Mouse (Mus musculus) forebrain, embryonic 14.5 days (tissue): ENCODE data around the gene Slc2a3. TPM values are rescaled to one million over a fixed set of nuclear protein-coding genes. Genes with fewer than 3 reads are reported as not detected.

Source experiments
- ATAC-seq: fragments of 200-750 bp; cut with Nextera tagmentation; 2 replicates; pipeline ENCODE4 v1.8.0; 2017; ENCODE audit warnings: mild to moderate bottlenecking, moderate library complexity
- DNase-seq: peaks from one replicate; pipeline ENCODE4 v3.0.0-alpha.2; 2015; ENCODE audit warnings: low spot score
- H3K27ac ChIP-seq: fragments of 300-500 bp; sonication (generic); 2 replicates; pipeline ENCODE4 v1.5.1; 2014; ENCODE audit warnings: low read depth, mild to moderate bottlenecking, control low read depth, low read length, moderate library complexity
- H3K27me3 ChIP-seq: fragments of 300-500 bp; sonication (generic); replicated peaks from 2 replicates; pipeline ENCODE4 v1.6.1; 2014; ENCODE audit warnings: low read length, control low read depth, mixed read lengths; ENCODE audit not compliant: control insufficient read depth, insufficient read depth
- H3K36me3 ChIP-seq: fragments of 300-500 bp; sonication (generic); 2 replicates; pipeline ENCODE4 v1.6.1; 2014; ENCODE audit warnings: low read length, control low read depth; ENCODE audit not compliant: control insufficient read depth, insufficient read depth
- H3K4me1 ChIP-seq: fragments of 300-500 bp; sonication (generic); 2 replicates; pipeline ENCODE4 v1.6.1; 2014; ENCODE audit warnings: antibody characterized with exemption, low read length, control low read depth; ENCODE audit not compliant: control insufficient read depth, insufficient read depth
- H3K4me2 ChIP-seq: fragments of 300-500 bp; sonication (generic); 2 replicates; pipeline ENCODE4 v1.6.1; 2014; ENCODE audit warnings: mild to moderate bottlenecking, control low read depth, low read length
- H3K4me3 ChIP-seq: fragments of 300-500 bp; sonication (generic); 2 replicates; pipeline ENCODE4 v1.5.1; 2014; ENCODE audit warnings: low read depth, low read length, control low read depth
- H3K9ac ChIP-seq: fragments of 300-500 bp; sonication (generic); 2 replicates; pipeline ENCODE4 v1.6.1; 2014; ENCODE audit warnings: mild to moderate bottlenecking, low read length, control low read depth, moderate library complexity
- H3K9me3 ChIP-seq: fragments of 300-500 bp; sonication (generic); replicated peaks from 2 replicates; pipeline ENCODE4 v1.6.1; 2016; ENCODE audit warnings: low read length, control low read depth, mixed read lengths; ENCODE audit not compliant: control insufficient read depth
- WGBS: fragments of 180-500 bp; shearing (Covaris S2); extraction: QIAGEN DNeasy Blood & Tissue Kit; methylation state at CpG from one replicate; pipeline ENCODE4 v1.1.7; 2014; 5-methylcytosine and 5-hydroxymethylcytosine counted together
- polyA plus RNA-seq: library from polyadenylated mRNA; unstranded; fragments of >200 nt; fragmentation: Nextera tagmentation; extraction: Ambion mirVana; gene quantifications from 2 replicates; pipeline ENCODE4 v1.2.1, GENCODE M21; 2014

Slc2a3 gene
- polyA plus RNA-seq, 1 experiment from 2014 or later = 15.6 TPM

DNA sequence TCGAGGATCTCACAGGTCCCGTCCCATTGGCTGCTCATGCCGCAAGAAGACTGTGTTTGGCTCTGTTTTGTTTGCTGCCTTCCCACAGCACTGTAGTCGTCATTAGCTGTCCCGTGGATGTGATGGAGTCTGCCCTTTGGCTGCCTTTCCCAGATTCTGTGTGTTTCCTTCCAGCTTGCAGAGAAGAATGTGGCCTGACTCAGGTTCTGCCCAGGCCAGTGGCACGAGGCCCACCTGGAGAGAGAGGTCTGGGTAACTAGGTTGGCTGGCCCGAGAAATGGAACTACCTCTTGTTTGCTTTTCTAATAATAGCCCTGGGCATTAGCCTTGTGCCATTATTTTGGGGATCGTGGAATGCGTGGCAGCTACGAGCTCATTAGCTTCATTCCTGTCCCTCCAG lies 22.6 kb upstream of the Slc2a3 start:
- Histone ChIP-seq H3K4me3 (no peak overlapping the region), H3K9me3 (no peaks in the 10 kb centered on the region), H3K27me3 (no peaks in the 10 kb centered on the region), H3K4me2 (no peak overlapping the region), H3K9ac (no peak overlapping the region), H3K4me1 (peaks cover 27% of the 10 kb centered on the region), H3K36me3 (peaks cover 6% of the 10 kb centered on the region), H3K27ac (no peak overlapping the region)
- ATAC-seq (no peak), DNase-seq (no peak)
- 53% methylated on average over 10 of the region's 10 CpGs for WGBS

DNA sequence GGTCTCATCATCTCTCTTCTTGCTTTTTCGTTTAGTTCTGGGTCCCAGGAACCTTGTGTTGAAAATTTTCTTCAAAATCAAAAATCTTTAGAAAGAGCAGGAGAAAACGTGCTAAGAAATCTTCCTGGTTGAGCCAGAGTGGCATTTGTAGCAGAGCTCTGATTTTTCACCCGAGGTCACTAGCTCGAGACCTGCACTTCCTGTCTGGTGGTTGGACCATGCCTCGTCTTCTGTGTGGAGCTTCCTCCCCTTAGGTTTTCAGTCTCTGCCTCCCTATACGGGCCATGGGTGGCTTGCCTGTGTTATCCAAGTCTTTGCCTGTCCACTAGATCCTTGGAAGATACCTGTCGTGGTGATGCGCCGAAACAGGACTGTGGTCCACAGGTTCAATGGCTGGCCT lies 20.4 kb upstream of the Slc2a3 start:
- Histone ChIP-seq H3K4me1 (peaks cover 27% of the 10 kb centered on the region), H3K9me3 (no peaks in the 10 kb centered on the region), H3K4me2 (peak overlapping the region; percentile 77; the same call in 1 of the 2 replicates), H3K27me3 (no peaks in the 10 kb centered on the region), H3K9ac (no peak overlapping the region), H3K27ac (no peak overlapping the region), H3K4me3 (no peak overlapping the region), H3K36me3 (no peaks in the 10 kb centered on the region)
- DNase-seq (no peak), ATAC-seq (no peak)
- 88% methylated on average over 9 of the region's 9 CpGs for WGBS

GRCm38 (mm10) chr6:122820799-122821650 lies 19.6 kb upstream of the Slc2a3 start:
- WGBS = 16% methylated on average over 15 of the region's 15 CpGs
- no peaks in the 10 kb centered on the region for H3K9me3 ChIP-seq
- H3K27me3 ChIP-seq = no peaks in the 10 kb centered on the region
- no peak overlapping the region for H3K27ac ChIP-seq
- peak overlapping the region; percentile 77 for H3K4me2 ChIP-seq
- no peaks in the 10 kb centered on the region for H3K36me3 ChIP-seq
- DNase-seq (no peak), ATAC-seq (no peak)
- peaks cover 20% of the 10 kb centered on the region for H3K4me1 ChIP-seq
- peak overlapping the region; percentile 93 for H3K4me3 ChIP-seq
- peak overlapping the region; percentile 91 for H3K9ac ChIP-seq

- WGBS = under 1% methylated on average over 26 of the region's 38 CpGs
- H3K36me3 ChIP-seq = no peaks in the 10 kb centered on the region
- H3K4me2 ChIP-seq = peak overlapping the region; percentile 77
- H3K27ac ChIP-seq = peak overlapping the region; percentile 48; the same call in 1 of the 2 replicates
- H3K4me3 ChIP-seq = peak overlapping the region; percentile 93
- H3K27me3 ChIP-seq = no peaks in the 10 kb centered on the region
- ATAC-seq (peak; percentile 68), DNase-seq (peak; percentile 53)
- H3K9me3 ChIP-seq = no peaks in the 10 kb centered on the region
- H3K9ac ChIP-seq = peak overlapping the region; percentile 91
- H3K4me1 ChIP-seq = peaks cover 18% of the 10 kb centered on the region
Observed at GRCm38 (mm10) chr6:122820071-122820798, 18.8 kb upstream of the Slc2a3 start.

DNA sequence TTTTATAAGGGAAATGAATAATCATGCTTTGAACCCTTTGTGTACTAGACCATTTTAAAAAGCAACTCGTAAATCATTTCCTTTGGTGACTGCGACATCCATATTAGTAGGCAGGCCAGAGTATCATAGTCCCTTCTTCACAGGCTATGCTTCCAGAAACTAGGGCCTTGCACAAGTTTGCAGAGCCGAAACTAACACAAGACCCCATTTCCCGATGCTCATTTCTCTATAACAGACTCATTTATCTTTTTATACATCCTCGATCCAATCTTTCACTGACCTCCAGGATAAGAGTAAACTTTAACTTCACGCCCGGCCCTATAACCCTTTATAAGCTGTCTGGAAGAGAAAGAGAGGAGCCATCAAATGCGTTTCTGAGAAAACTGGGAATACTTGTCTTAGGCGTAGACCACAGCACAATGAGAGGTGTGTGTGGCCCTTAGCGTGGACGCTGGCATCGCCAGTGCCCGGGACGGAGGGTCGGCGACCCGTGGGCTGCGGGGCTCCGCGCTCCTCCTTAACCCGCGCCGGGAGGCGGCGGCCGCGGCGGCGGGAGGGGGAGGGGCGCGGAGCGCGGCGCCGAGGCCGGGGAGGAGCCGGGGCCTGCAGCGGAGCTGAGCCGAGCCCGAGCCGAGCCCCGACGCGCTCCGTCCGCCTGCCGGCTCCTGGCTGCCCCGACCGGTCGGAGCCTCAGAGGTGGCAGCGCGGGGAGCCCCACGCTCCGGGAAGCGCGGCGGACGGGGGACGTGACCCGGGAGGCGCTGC lies 18.0 kb upstream of the Slc2a3 start, which contains the start of gene Foxj2:
Foxj2 (plus strand) TSS at position 609 of the 765 bp plus-strand sequence.
- Histone ChIP-seq H3K4me2 (peak within 1 kb of the TSS; percentile 77), H3K9me3 (no peaks in the 10 kb centered on the region), H3K4me3 (peak within 1 kb of the TSS; percentile 93), H3K36me3 (no peaks in the 10 kb centered on the region), H3K4me1 (peaks cover 18% of the 10 kb centered on the region), H3K27me3 (no peaks in the 10 kb centered on the region), H3K9ac (peak within 1 kb of the TSS; percentile 91), H3K27ac (peak within 1 kb of the TSS; percentile 48; the same call in 1 of the 2 replicates)
- 2% methylated on average over 50 of the region's 61 CpGs for WGBS
- DNase-seq (peak; percentile 52), ATAC-seq (peak; percentile 91)

DNA sequence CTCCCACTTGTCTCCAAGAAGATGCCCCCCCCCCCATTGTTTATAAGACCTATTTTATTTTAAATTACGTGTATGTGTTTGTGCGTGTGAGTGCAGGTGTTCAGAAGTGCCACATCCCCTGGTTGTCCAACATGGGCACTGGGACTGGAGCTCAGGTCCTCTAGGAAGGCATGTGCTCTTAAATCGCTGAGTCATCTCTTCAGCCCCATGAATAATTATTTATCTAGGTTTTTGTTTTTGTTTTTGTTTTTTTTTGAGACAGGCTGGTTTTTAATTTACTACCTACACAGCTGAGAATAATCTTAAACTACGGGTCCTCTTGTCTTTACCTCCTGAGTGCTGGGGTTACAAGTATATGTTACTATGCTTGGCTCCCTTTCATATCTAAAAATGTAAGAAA lies 12.2 kb upstream of the Slc2a3 start:
- H3K27ac ChIP-seq = no peak overlapping the region
- H3K36me3 ChIP-seq = no peaks in the 10 kb centered on the region
- no peaks in the 10 kb centered on the region; the same call in 1 of the 2 replicates for H3K4me1 ChIP-seq
- no peak overlapping the region for H3K9ac ChIP-seq
- H3K4me2 ChIP-seq = no peak overlapping the region
- ATAC-seq = no peak
- H3K4me3 ChIP-seq = no peak overlapping the region
- no peak for DNase-seq
- H3K9me3 ChIP-seq = no peaks in the 10 kb centered on the region
- WGBS = 90% methylated on average over 4 of the region's 4 CpGs
- no peaks in the 10 kb centered on the region for H3K27me3 ChIP-seq

DNA sequence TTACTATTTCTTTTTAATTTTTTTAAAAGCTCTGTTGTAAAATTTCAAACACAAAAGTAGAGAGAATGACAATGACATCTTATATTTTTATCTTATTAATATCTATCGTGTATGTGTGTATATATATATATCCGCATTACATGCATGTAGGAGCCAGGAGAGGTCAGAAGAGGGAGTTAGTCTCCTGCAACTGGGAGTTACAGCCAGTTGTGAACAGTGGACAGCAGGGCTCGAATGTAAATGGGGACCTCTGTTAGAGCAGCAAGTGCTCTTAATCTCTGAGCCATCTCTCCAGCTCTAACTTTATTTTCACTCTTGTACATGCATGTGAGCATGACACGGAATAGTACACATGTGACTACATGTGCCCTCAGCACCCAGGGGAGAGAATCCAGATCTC lies 11.3 kb upstream of the Slc2a3 start:
- WGBS = 86% methylated on average over 4 of the region's 4 CpGs

GRCm38 (mm10) chr6:122811771-122812600 lies 10.5 kb upstream of the Slc2a3 start:
- Histone ChIP-seq H3K4me1 (no peaks in the 10 kb centered on the region; the same call in 1 of the 2 replicates), H3K27ac (peak overlapping the region; percentile 97), H3K4me3 (peak overlapping the region; percentile 61), H3K27me3 (no peaks in the 10 kb centered on the region), H3K9ac (peak overlapping the region; percentile 76), H3K4me2 (peak overlapping the region; percentile 74), H3K36me3 (no peaks in the 10 kb centered on the region), H3K9me3 (no peaks in the 10 kb centered on the region)
- ATAC-seq = peak; percentile 19; the same call in 1 of the 2 replicates
- 25% methylated on average over 16 of the region's 16 CpGs for whole genome bisulfite sequencing
- DNase-seq = peak; percentile 76

More for the DNA sequence above, 11.3 kb upstream of the Slc2a3 start:
- ATAC-seq = no peak
- Histone ChIP-seq H3K4me2 (no peak overlapping the region), H3K36me3 (no peaks in the 10 kb centered on the region), H3K27ac (no peak overlapping the region), H3K4me1 (no peaks in the 10 kb centered on the region; the same call in 1 of the 2 replicates), H3K27me3 (no peaks in the 10 kb centered on the region), H3K9me3 (no peaks in the 10 kb centered on the region), H3K4me3 (no peak overlapping the region), H3K9ac (no peak overlapping the region)
- no peak for DNase-seq
